Mouse (Mus musculus): ENCODE data around the gene Pik3ap1. TPM values are rescaled to one million over a fixed set of nuclear protein-coding genes. Genes with fewer than 3 reads are reported as not detected.
A peak's percentile ranks its signal among the peaks of the same experiment; 100 is the strongest.
"Not testable (repeated sequence)": the region's sequence is repeated elsewhere in the genome, so short reads cannot be mapped to it uniquely, and the experiment has no call there.

Gene Pik3ap1
- polyA plus RNA-seq, 1 experiment, result 0.16 TPM

- Histone ChIP-seq H3K9me3 (replicated peaks; ENCODE audit: control insufficient read depth, insufficient read depth, low read length, poor library complexity, severe bottlenecking) (no peaks in the 10 kb centered on the region), H3K9ac (ENCODE audit: low read depth, poor library complexity, severe bottlenecking) (no peak overlapping the region), H3K4me3 (ENCODE audit: low read depth, low read length) (no peak overlapping the region), H3K36me3 (ENCODE audit: control insufficient read depth, insufficient read depth, low read length, poor library complexity, severe bottlenecking) (no peaks in the 10 kb centered on the region), H3K27me3 (ENCODE audit: control insufficient read depth, insufficient read depth, low read length, poor library complexity, severe bottlenecking) (no peaks in the 10 kb centered on the region), H3K27ac (ENCODE audit: insufficient read depth, low read length) (no peak overlapping the region), H3K4me1 (ENCODE audit: control insufficient read depth, insufficient read depth, low read length) (no peaks in the 10 kb centered on the region)
- TF ChIP-seq EP300 (IDR thresholded peaks at IDR 0.05; ENCODE audit: insufficient read depth, low read depth, low read length) (no peak), CTCF (IDR thresholded peaks at IDR 0.05; ENCODE audit: low read depth, low read length) (no peak)
Measured at GRCm38 (mm10) chr19:41321149-41321548, 63.8 kb downstream of the Pik3ap1 start.

GRCm38 (mm10) chr19:41317315-41318095, 67.4 kb downstream of the Pik3ap1 start:
- Histone ChIP-seq H3K4me1 (ENCODE audit: control insufficient read depth, insufficient read depth, low read length) (no peaks in the 10 kb centered on the region), H3K4me3 (ENCODE audit: low read depth, low read length) (no peak overlapping the region), H3K36me3 (ENCODE audit: control insufficient read depth, insufficient read depth, low read length, poor library complexity, severe bottlenecking) (no peaks in the 10 kb centered on the region), H3K27me3 (ENCODE audit: control insufficient read depth, insufficient read depth, low read length, poor library complexity, severe bottlenecking) (no peaks in the 10 kb centered on the region), H3K9me3 (replicated peaks; ENCODE audit: control insufficient read depth, insufficient read depth, low read length, poor library complexity, severe bottlenecking) (no peaks in the 10 kb centered on the region), H3K9ac (ENCODE audit: low read depth, poor library complexity, severe bottlenecking) (no peak overlapping the region), H3K27ac (ENCODE audit: insufficient read depth, low read length) (no peak overlapping the region)
- TF ChIP-seq EP300 (IDR thresholded peaks at IDR 0.05; ENCODE audit: insufficient read depth, low read depth, low read length) (0 out of 2 replicates have a peak, but pooled peaks have one; percentile 31), CTCF (IDR thresholded peaks at IDR 0.05; ENCODE audit: low read depth, low read length) (peak; percentile 78), POLR2A (IDR thresholded peaks at IDR 0.05; ENCODE audit: insufficient read depth, low read length) (no peak)

GRCm38 (mm10) chr19:41314696-41315095, 70.2 kb downstream of the Pik3ap1 start:
- Histone ChIP-seq H3K9ac (ENCODE audit: low read depth, poor library complexity, severe bottlenecking) (no peak overlapping the region), H3K4me3 (ENCODE audit: low read depth, low read length) (no peak overlapping the region), H3K4me1 (ENCODE audit: control insufficient read depth, insufficient read depth, low read length) (no peaks in the 10 kb centered on the region), H3K9me3 (replicated peaks; ENCODE audit: control insufficient read depth, insufficient read depth, low read length, poor library complexity, severe bottlenecking) (no peaks in the 10 kb centered on the region), H3K36me3 (ENCODE audit: control insufficient read depth, insufficient read depth, low read length, poor library complexity, severe bottlenecking) (no peaks in the 10 kb centered on the region), H3K27me3 (ENCODE audit: control insufficient read depth, insufficient read depth, low read length, poor library complexity, severe bottlenecking) (no peaks in the 10 kb centered on the region), H3K27ac (ENCODE audit: insufficient read depth, low read length) (no peak overlapping the region)
- no peak for TF ChIP-seq EP300 (IDR thresholded peaks at IDR 0.05; ENCODE audit: insufficient read depth, low read depth, low read length)

- TF ChIP-seq POLR2A (IDR thresholded peaks at IDR 0.05; ENCODE audit: insufficient read depth, low read length), result no peak
- TF ChIP-seq CTCF (IDR thresholded peaks at IDR 0.05; ENCODE audit: low read depth, low read length), result peak; percentile 32
- no peak for TF ChIP-seq EP300 (IDR thresholded peaks at IDR 0.05; ENCODE audit: insufficient read depth, low read depth, low read length)
- no peaks in the 10 kb centered on the region for H3K36me3 ChIP-seq (ENCODE audit: control insufficient read depth, insufficient read depth, low read length, poor library complexity, severe bottlenecking)
- no peaks in the 10 kb centered on the region for H3K27me3 ChIP-seq (ENCODE audit: control insufficient read depth, insufficient read depth, low read length, poor library complexity, severe bottlenecking)
- H3K27ac ChIP-seq (ENCODE audit: insufficient read depth, low read length), result no peak overlapping the region
- no peaks in the 10 kb centered on the region for H3K4me1 ChIP-seq (ENCODE audit: control insufficient read depth, insufficient read depth, low read length)
- no peak overlapping the region for H3K9ac ChIP-seq (ENCODE audit: low read depth, poor library complexity, severe bottlenecking)
- no peak overlapping the region for H3K4me3 ChIP-seq (ENCODE audit: low read depth, low read length)
- H3K9me3 ChIP-seq (replicated peaks; ENCODE audit: control insufficient read depth, insufficient read depth, low read length, poor library complexity, severe bottlenecking), result no peaks in the 10 kb centered on the region
Measured at GRCm38 (mm10) chr19:41313663-41314062, 71.2 kb downstream of the Pik3ap1 start.

- not testable (repeated sequence) for H3K27me3 ChIP-seq (ENCODE audit: control insufficient read depth, insufficient read depth, low read length, poor library complexity, severe bottlenecking); H3K36me3 ChIP-seq (ENCODE audit: control insufficient read depth, insufficient read depth, low read length, poor library complexity, severe bottlenecking); H3K9me3 ChIP-seq (replicated peaks; ENCODE audit: control insufficient read depth, insufficient read depth, low read length, poor library complexity, severe bottlenecking); H3K4me3 ChIP-seq (ENCODE audit: low read depth, low read length); H3K9ac ChIP-seq (ENCODE audit: low read depth, poor library complexity, severe bottlenecking); H3K4me1 ChIP-seq (ENCODE audit: control insufficient read depth, insufficient read depth, low read length); H3K27ac ChIP-seq (ENCODE audit: insufficient read depth, low read length)
Measured at GRCm38 (mm10) chr19:41312587-41312986, 72.3 kb downstream of the Pik3ap1 start.

GRCm38 (mm10) chr19:41312027-41312426, 72.9 kb downstream of the Pik3ap1 start:
- Histone ChIP-seq H3K36me3 (ENCODE audit: control insufficient read depth, insufficient read depth, low read length, poor library complexity, severe bottlenecking) (no peaks in the 10 kb centered on the region), H3K27me3 (ENCODE audit: control insufficient read depth, insufficient read depth, low read length, poor library complexity, severe bottlenecking) (no peaks in the 10 kb centered on the region), H3K9me3 (replicated peaks; ENCODE audit: control insufficient read depth, insufficient read depth, low read length, poor library complexity, severe bottlenecking) (no peaks in the 10 kb centered on the region), H3K9ac (ENCODE audit: low read depth, poor library complexity, severe bottlenecking) (no peak overlapping the region), H3K4me3 (ENCODE audit: low read depth, low read length) (no peak overlapping the region), H3K4me1 (ENCODE audit: control insufficient read depth, insufficient read depth, low read length) (no peaks in the 10 kb centered on the region), H3K27ac (ENCODE audit: insufficient read depth, low read length) (no peak overlapping the region)
- TF ChIP-seq CTCF (IDR thresholded peaks at IDR 0.05; ENCODE audit: low read depth, low read length) (no peak), POLR2A (IDR thresholded peaks at IDR 0.05; ENCODE audit: insufficient read depth, low read length) (no peak), EP300 (IDR thresholded peaks at IDR 0.05; ENCODE audit: insufficient read depth, low read depth, low read length) (no peak)

Measured in ES-Bruce4 (cell line).